Mouse (Mus musculus): ENCODE measurements around the gene Tmem35b. TPM values are rescaled to one million over a fixed set of nuclear protein-coding genes. Genes with fewer than 3 reads are reported as not detected.
A peak's percentile ranks its signal among the peaks of the same experiment; 100 is the strongest.

Gene Tmem35b
- polyA plus RNA-seq, 1 experiment from 2014 or later, result 16.4 TPM

DNA sequence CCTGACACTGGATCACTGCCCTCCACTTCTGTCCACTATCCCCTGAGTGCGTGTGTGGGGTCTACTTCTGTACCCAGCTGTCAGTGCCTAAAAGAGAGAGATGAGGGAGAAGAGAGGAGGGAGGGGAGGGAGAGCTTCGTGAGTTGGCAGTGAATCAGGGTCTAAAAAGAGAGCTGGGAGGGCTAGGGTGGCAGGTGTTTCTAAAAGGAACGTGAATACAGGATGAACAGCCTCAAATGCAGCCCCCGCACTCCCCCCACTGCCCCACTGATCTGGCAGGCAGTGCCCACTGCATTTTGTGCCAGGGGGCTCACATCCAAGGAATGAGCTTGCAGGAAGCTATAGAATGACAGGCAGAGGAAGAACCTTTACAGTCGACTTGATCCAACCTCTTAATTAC is 47.4 kb downstream of the Tmem35b start:
- no peak overlapping the region for H3K27ac ChIP-seq (ENCODE audit: low read depth, low read length)
- no peaks in the 10 kb centered on the region for H3K36me3 ChIP-seq (ENCODE audit: control insufficient read depth, insufficient read depth, low read length)
- H3K27me3 ChIP-seq (ENCODE audit: control insufficient read depth, insufficient read depth, low read length), result peaks cover 4% of the 10 kb centered on the region; the same call in 1 of the 2 replicates
- WGBS, result 28% methylated on average over 5 of the region's 5 CpGs
- peak overlapping the region; percentile 98; the same call in 1 of the 2 replicates for H3K4me2 ChIP-seq (ENCODE audit: low read depth, low read length)
- ATAC-seq (ENCODE audit: low read depth), result no peak
- no peak overlapping the region for H3K9ac ChIP-seq (replicated peaks; ENCODE audit: low read depth, low read length)
- H3K4me3 ChIP-seq (ENCODE audit: low read depth, low read length), result no peak overlapping the region
- H3K4me1 ChIP-seq (ENCODE audit: control insufficient read depth, insufficient read depth, low read length), result peaks cover 29% of the 10 kb centered on the region
- H3K9me3 ChIP-seq (ENCODE audit: control insufficient read depth, low read length), result no peaks in the 10 kb centered on the region

DNA sequence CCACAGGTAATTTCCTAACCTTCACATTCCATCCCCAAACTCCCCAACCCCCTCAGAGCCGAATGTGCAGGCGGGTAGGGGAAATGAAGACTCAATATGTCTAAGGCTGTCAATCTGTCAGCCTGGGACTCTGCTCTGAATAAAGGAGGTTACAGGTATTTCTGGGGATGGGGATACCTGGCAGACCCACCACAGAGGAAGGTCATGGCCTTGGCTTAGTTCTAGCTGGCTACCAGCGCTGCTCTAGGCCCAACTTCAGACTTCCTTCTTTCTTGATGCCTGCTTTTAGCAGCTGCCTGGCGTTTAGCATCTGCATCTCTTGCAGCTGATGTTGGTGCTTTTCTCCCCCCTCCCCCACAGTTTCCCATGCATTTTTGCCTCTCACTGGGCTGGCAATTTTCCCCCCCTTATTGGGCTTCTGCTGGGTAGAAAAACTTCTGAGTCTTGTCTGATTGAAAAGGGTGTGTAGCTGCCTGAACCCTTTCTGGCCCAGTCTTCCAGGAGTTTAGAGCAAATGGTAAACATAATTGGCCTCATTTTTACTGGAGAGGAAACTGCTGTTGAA is 47.9 kb downstream of the Tmem35b start:
- peaks cover 4% of the 10 kb centered on the region; the same call in 1 of the 2 replicates for H3K27me3 ChIP-seq (ENCODE audit: control insufficient read depth, insufficient read depth, low read length)
- ATAC-seq (ENCODE audit: low read depth), result no peak
- no peaks in the 10 kb centered on the region for H3K9me3 ChIP-seq (ENCODE audit: control insufficient read depth, low read length)
- H3K4me3 ChIP-seq (ENCODE audit: low read depth, low read length), result no peak overlapping the region
- no peak overlapping the region for H3K4me2 ChIP-seq (ENCODE audit: low read depth, low read length)
- 47% methylated on average over 4 of the region's 4 CpGs for WGBS
- H3K4me1 ChIP-seq (ENCODE audit: control insufficient read depth, insufficient read depth, low read length), result peaks cover 29% of the 10 kb centered on the region
- H3K36me3 ChIP-seq (ENCODE audit: control insufficient read depth, insufficient read depth, low read length), result no peaks in the 10 kb centered on the region
- H3K27ac ChIP-seq (ENCODE audit: low read depth, low read length), result no peak overlapping the region
- no peak overlapping the region for H3K9ac ChIP-seq (replicated peaks; ENCODE audit: low read depth, low read length)

DNA sequence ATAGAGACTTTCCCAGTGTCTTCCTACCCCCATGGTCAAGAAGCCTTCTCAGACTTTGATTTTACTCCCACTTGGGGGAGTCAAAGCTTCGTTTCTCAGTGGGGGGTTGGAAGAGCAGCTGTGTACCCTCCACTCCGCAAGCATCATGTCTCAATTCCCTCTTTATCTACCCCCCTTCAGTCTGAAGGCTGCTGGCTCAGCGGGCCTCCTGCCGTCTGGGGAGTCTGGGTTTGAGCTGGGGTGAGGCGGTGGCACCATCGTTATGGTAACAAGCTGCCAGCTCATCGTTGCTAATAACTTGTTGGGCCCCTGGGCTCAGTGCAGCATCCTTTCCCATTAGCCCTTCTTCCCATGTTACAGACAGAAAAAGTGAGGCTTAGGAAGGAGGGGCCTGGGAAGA is 48.6 kb downstream of the Tmem35b start:
- no peak overlapping the region for H3K4me2 ChIP-seq (ENCODE audit: low read depth, low read length)
- no peaks in the 10 kb centered on the region for H3K36me3 ChIP-seq (ENCODE audit: control insufficient read depth, insufficient read depth, low read length)
- 18% methylated on average over 7 of the region's 7 CpGs for WGBS
- peaks cover 29% of the 10 kb centered on the region for H3K4me1 ChIP-seq (ENCODE audit: control insufficient read depth, insufficient read depth, low read length)
- peaks cover 4% of the 10 kb centered on the region; the same call in 1 of the 2 replicates for H3K27me3 ChIP-seq (ENCODE audit: control insufficient read depth, insufficient read depth, low read length)
- no peak overlapping the region for H3K4me3 ChIP-seq (ENCODE audit: low read depth, low read length)
- no peak overlapping the region for H3K9ac ChIP-seq (replicated peaks; ENCODE audit: low read depth, low read length)
- H3K9me3 ChIP-seq (ENCODE audit: control insufficient read depth, low read length), result no peaks in the 10 kb centered on the region
- no peak overlapping the region for H3K27ac ChIP-seq (ENCODE audit: low read depth, low read length)
- ATAC-seq (ENCODE audit: low read depth), result no peak

DNA sequence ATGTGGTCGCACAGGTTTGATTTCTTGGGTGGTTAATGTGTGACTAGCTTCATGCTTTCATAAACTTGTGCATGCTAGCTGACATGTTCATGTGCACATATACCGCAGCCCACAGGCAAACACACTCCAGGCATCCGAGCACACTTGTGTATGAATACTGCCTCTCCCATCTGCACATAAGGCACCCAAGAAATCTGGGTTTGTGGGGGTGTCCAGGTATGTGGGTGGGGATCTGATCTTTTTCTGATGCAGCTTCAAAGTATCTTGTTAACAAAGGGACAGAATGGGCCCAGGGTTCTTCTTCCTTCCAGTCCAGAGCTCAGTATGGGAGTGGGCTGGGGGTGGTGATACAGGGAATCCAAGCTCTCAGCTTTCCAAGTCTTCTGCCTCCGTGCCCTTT is 49.1 kb downstream of the Tmem35b start:
- Histone ChIP-seq H3K4me3 (ENCODE audit: low read depth, low read length) (no peak overlapping the region), H3K4me2 (ENCODE audit: low read depth, low read length) (no peak overlapping the region), H3K9ac (replicated peaks; ENCODE audit: low read depth, low read length) (no peak overlapping the region), H3K36me3 (ENCODE audit: control insufficient read depth, insufficient read depth, low read length) (no peaks in the 10 kb centered on the region), H3K4me1 (ENCODE audit: control insufficient read depth, insufficient read depth, low read length) (peaks cover 29% of the 10 kb centered on the region), H3K9me3 (ENCODE audit: control insufficient read depth, low read length) (no peaks in the 10 kb centered on the region), H3K27me3 (ENCODE audit: control insufficient read depth, insufficient read depth, low read length) (peaks cover 4% of the 10 kb centered on the region; the same call in 1 of the 2 replicates), H3K27ac (ENCODE audit: low read depth, low read length) (no peak overlapping the region)
- ATAC-seq (ENCODE audit: low read depth), result no peak
- WGBS, result 65% methylated on average over 4 of the region's 4 CpGs

DNA sequence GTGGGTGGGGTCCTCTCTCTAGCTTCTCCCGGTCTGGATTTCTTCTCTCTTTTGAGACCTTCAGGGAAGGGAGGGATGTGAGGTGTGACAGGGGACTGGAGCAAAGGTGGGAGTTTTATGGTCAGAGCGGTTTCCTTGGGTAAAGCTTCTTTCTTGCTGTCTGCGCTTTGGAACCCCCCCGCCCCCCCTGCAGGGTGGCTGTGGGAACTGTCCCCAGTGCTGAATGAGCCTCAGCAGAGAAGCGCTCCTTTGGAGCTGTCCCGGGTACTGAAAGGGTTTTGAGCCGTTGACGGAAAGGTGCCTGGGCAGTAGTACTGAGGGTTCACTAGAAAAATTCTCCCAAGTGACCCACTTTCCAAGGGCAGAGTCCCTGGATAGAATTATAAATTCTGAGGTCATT is 50.0 kb downstream of the Tmem35b start:
- H3K4me2 ChIP-seq (ENCODE audit: low read depth, low read length), result no peak overlapping the region
- H3K9ac ChIP-seq (replicated peaks; ENCODE audit: low read depth, low read length), result no peak overlapping the region
- H3K9me3 ChIP-seq (ENCODE audit: control insufficient read depth, low read length), result no peaks in the 10 kb centered on the region
- no peak for ATAC-seq (ENCODE audit: low read depth)
- H3K36me3 ChIP-seq (ENCODE audit: control insufficient read depth, insufficient read depth, low read length), result no peaks in the 10 kb centered on the region
- H3K4me3 ChIP-seq (ENCODE audit: low read depth, low read length), result no peak overlapping the region
- 4% methylated on average over 8 of the region's 8 CpGs for WGBS
- H3K27ac ChIP-seq (ENCODE audit: low read depth, low read length), result no peak overlapping the region
- peaks cover 3% of the 10 kb centered on the region; the same call in 1 of the 2 replicates for H3K27me3 ChIP-seq (ENCODE audit: control insufficient read depth, insufficient read depth, low read length)
- H3K4me1 ChIP-seq (ENCODE audit: control insufficient read depth, insufficient read depth, low read length), result peaks cover 24% of the 10 kb centered on the region

DNA sequence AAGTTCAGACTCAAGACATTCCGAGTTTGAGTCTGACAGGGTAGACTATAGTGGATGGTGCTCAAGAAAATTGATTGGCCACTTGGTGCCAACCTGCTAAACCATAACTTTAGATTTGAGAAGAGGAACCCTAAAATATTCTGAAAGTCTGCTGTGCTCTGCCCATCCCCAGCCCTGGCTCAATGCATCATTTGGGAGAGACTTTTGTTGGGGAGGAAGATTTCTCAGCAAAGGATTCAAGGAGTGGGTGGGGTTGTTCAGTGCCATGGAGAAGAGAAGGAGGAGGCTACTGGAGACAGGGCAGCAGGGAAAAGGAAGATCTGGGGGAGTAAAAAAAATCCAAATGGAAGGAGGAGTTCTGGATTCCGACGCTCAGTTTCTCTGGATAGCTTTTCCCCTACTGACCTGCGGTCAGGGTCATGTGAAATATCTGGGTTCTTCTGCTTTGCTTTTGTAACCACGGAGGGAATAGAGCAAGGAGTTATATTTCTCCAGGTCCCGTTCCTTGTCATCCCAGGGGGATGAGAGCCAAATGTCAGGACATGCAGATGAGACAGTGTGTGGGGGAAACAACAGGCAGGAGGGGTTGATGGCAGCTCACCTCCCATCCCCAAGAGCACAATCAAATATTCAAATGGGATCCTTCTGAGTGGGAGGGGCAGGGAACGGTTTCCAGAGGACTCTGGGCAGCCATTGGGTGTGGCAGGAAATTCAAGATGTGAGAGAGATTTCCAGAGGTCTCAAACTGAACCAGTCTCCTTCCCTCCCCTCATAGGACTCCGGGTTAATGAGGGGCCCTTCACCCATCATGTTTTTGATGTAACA is 50.8 kb downstream of the Tmem35b start:
- H3K4me1 ChIP-seq (ENCODE audit: control insufficient read depth, insufficient read depth, low read length), result peaks cover 28% of the 10 kb centered on the region
- H3K27me3 ChIP-seq (ENCODE audit: control insufficient read depth, insufficient read depth, low read length), result no peaks in the 10 kb centered on the region; the same call in 1 of the 2 replicates
- H3K9me3 ChIP-seq (ENCODE audit: control insufficient read depth, low read length), result no peaks in the 10 kb centered on the region
- no peaks in the 10 kb centered on the region for H3K36me3 ChIP-seq (ENCODE audit: control insufficient read depth, insufficient read depth, low read length)
- no peak overlapping the region for H3K9ac ChIP-seq (replicated peaks; ENCODE audit: low read depth, low read length)
- H3K4me2 ChIP-seq (ENCODE audit: low read depth, low read length), result no peak overlapping the region
- H3K4me3 ChIP-seq (ENCODE audit: low read depth, low read length), result no peak overlapping the region
- whole genome bisulfite sequencing, result 59% methylated on average over 8 of the region's 8 CpGs
- no peak for ATAC-seq (ENCODE audit: low read depth)
- H3K27ac ChIP-seq (ENCODE audit: low read depth, low read length), result no peak overlapping the region

DNA sequence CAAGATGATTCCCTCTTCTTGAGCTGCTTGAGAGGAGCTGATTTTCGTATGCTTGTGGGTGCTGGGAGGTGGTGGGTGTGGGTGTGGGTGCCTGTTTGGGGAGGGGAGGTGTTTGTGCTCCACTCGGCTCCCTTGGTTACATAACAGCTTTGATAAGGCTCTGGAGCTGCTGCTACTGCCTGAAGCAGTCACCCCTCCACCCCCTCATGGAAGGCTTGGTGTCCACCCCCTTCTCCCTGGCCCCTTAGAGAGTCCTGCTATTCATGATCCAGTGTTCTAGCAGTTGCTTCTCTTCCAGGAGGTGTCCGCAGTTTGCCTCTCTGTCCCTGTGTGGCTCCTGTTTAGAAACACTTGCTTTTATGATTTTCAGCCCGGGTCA is 51.4 kb downstream of the Tmem35b start:
- Histone ChIP-seq H3K36me3 (ENCODE audit: control insufficient read depth, insufficient read depth, low read length) (no peaks in the 10 kb centered on the region), H3K4me2 (ENCODE audit: low read depth, low read length) (no peak overlapping the region), H3K9me3 (ENCODE audit: control insufficient read depth, low read length) (no peaks in the 10 kb centered on the region), H3K27me3 (ENCODE audit: control insufficient read depth, insufficient read depth, low read length) (no peaks in the 10 kb centered on the region), H3K9ac (replicated peaks; ENCODE audit: low read depth, low read length) (no peak overlapping the region), H3K4me3 (ENCODE audit: low read depth, low read length) (no peak overlapping the region), H3K4me1 (ENCODE audit: control insufficient read depth, insufficient read depth, low read length) (peaks cover 28% of the 10 kb centered on the region), H3K27ac (ENCODE audit: low read depth, low read length) (no peak overlapping the region)
- 63% methylated on average over 4 of the region's 4 CpGs for WGBS
- no peak for ATAC-seq (ENCODE audit: low read depth)

DNA sequence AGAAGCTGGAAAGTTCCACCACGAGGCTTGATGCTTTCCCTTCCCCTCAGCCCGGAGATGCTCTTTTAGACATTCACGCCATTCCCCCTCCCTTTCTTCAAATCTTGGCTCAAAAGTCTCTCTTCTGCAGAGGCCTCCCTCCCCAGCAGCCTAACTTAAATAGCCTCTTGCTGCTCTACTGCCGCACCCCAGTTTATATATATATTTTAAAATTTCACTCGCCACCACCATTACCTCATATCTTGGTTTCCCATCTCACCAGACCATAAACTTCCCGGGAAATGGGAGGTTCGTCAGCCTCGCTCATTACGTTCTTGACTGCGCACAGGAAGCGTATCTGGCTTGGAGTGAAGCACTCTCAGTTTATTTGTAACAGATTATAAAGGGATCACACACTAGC is 54.5 kb downstream of the Tmem35b start:
- no peak overlapping the region for H3K4me2 ChIP-seq (ENCODE audit: low read depth, low read length)
- no peak overlapping the region for H3K9ac ChIP-seq (replicated peaks; ENCODE audit: low read depth, low read length)
- 74% methylated on average over 11 of the region's 11 CpGs for WGBS
- peaks cover 18% of the 10 kb centered on the region for H3K4me1 ChIP-seq (ENCODE audit: control insufficient read depth, insufficient read depth, low read length)
- H3K9me3 ChIP-seq (ENCODE audit: control insufficient read depth, low read length), result no peaks in the 10 kb centered on the region
- no peaks in the 10 kb centered on the region for H3K36me3 ChIP-seq (ENCODE audit: control insufficient read depth, insufficient read depth, low read length)
- H3K27ac ChIP-seq (ENCODE audit: low read depth, low read length), result no peak overlapping the region
- no peak for ATAC-seq (ENCODE audit: low read depth)
- H3K27me3 ChIP-seq (ENCODE audit: control insufficient read depth, insufficient read depth, low read length), result no peaks in the 10 kb centered on the region
- no peak overlapping the region for H3K4me3 ChIP-seq (ENCODE audit: low read depth, low read length)

DNA sequence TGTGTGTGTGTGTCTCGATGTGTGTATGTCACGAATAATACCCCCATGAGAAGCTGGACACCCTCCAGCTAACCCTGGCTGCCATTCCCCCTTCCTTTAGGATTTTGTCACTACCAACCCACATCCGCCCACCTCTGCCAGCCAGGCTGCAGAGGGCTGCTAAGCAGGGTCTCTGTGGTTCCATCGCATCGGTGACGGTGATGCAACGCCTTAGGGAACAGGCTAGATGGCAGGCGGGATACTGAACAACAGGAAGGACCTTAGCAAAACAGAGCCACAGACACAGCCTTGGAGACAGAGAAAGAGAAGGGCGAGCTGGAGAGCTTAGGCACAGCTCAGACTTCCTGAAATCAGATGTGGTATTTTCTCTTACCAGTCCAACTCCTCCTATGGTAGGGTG is 55.2 kb downstream of the Tmem35b start:
- Histone ChIP-seq H3K27ac (ENCODE audit: low read depth, low read length) (no peak overlapping the region), H3K9ac (replicated peaks; ENCODE audit: low read depth, low read length) (no peak overlapping the region), H3K4me1 (ENCODE audit: control insufficient read depth, insufficient read depth, low read length) (peaks cover 15% of the 10 kb centered on the region), H3K4me3 (ENCODE audit: low read depth, low read length) (no peak overlapping the region), H3K27me3 (ENCODE audit: control insufficient read depth, insufficient read depth, low read length) (no peaks in the 10 kb centered on the region), H3K4me2 (ENCODE audit: low read depth, low read length) (no peak overlapping the region), H3K9me3 (ENCODE audit: control insufficient read depth, low read length) (no peaks in the 10 kb centered on the region), H3K36me3 (ENCODE audit: control insufficient read depth, insufficient read depth, low read length) (no peaks in the 10 kb centered on the region)
- 45% methylated on average over 9 of the region's 9 CpGs for WGBS
- ATAC-seq (ENCODE audit: low read depth), result no peak

Data from neural tube, embryonic 14.5 days (tissue).